12 mouse cellular contexts compared by ENCODE assay signal in genomic region chr6:108503651-108504050, GRCm38 (mm10).
DNase-seq lines count a peak whose midpoint lies in the region; ATAC-seq and TF ChIP-seq lines count a peak whose summit lies in the region.
"Had no signal": no experiment of that assay in that cellular context is flagged by ENCODE, and none has a peak within 500 bp of the region (broad histone marks: within the 10 kb centered on the region; RNA-seq: fewer than 3 reads in every experiment).

No protein-coding gene starts in this region.

- H3K36me3 ChIP-seq in liver, postnatal 0 days (replicated peaks; ENCODE audit: insufficient read depth, low read length), result peaks cover 11% of the 10 kb centered on the region; the same call in 1 of the 2 replicates
- H3K36me3 ChIP-seq: hindbrain, embryonic 15.5 days; neural tube, embryonic 12.5 days had no signal

- no peak for TF ChIP-seq CTCF in liver, postnatal 0 days (IDR thresholded peaks at IDR 0.05; ENCODE audit: low read depth)

- TF ChIP-seq EP300 in liver, postnatal 0 days (IDR thresholded peaks at IDR 0.05; ENCODE audit: low read depth), result peak; percentile 26; the same call in 1 of the 2 replicates

- ATAC-seq in liver, postnatal 0 days, result peak; percentile 64
- peak; percentile 88 for ATAC-seq in neutrophil, adult 5-6 weeks (ENCODE audit: extremely low read depth, insufficient number of reproducible peaks, low FRiP score, poor library complexity, severe bottlenecking)

- 58% methylated on average over 5 of the region's 5 CpGs for WGBS in liver, postnatal 0 days (ENCODE audit: insufficient replicate concordance)

- H3K9ac ChIP-seq in liver, postnatal 0 days (replicated peaks), result no peak overlapping the region
- H3K9ac ChIP-seq: hindbrain, embryonic 15.5 days; neural tube, embryonic 12.5 days had no signal

- no peaks in the 10 kb centered on the region for H3K27me3 ChIP-seq in liver, postnatal 0 days (ENCODE audit: insufficient read depth, low read length)
- H3K27me3 ChIP-seq: hindbrain, embryonic 15.5 days; neural tube, embryonic 12.5 days had no signal

- H3K4me3 ChIP-seq in liver, postnatal 0 days (ENCODE audit: low read depth, low read length), result no peak overlapping the region
- H3K4me3 ChIP-seq: hindbrain, embryonic 15.5 days; neural tube, embryonic 12.5 days had no signal

- H3K27ac ChIP-seq in liver, postnatal 0 days (ENCODE audit: low read depth), result peak overlapping the region; percentile 73
- H3K27ac ChIP-seq: hindbrain, embryonic 15.5 days; kidney, postnatal 0 days; neural tube, embryonic 12.5 days had no signal

- no peaks in the 10 kb centered on the region for H3K9me3 ChIP-seq in liver, postnatal 0 days (ENCODE audit: low read length)
- H3K9me3 ChIP-seq: hindbrain, embryonic 15.5 days; neural tube, embryonic 12.5 days had no signal

- no peak overlapping the region for H3K4me2 ChIP-seq in liver, postnatal 0 days (ENCODE audit: low read depth, low read length)
- H3K4me2 ChIP-seq: hindbrain, embryonic 15.5 days; neural tube, embryonic 12.5 days had no signal

- DNase-seq in CD4-positive, CD25-positive, alpha-beta regulatory T cell, adult 2 months (ENCODE audit: low read depth, low spot score), result peak; percentile 68
- DNase-seq in T-cell, adult 2 months (ENCODE audit: low spot score), result peak; percentile 81
- DNase-seq in liver, postnatal 0 days, result peak; percentile 44
- no peak for DNase-seq in kidney, adult 9 months
- DNase-seq in ovary, postnatal 14 days (ENCODE audit: low spot score), result no peak
- no peak for DNase-seq in left cerebral cortex, adult 9 months (ENCODE audit: low spot score in 2 of 2)
- DNase-seq: adrenal gland, postnatal 25 days; right cerebral cortex, adult 18-20 months had no signal

- H3K4me1 ChIP-seq in liver, postnatal 0 days (ENCODE audit: insufficient read depth), result peaks cover 15% of the 10 kb centered on the region
- H3K4me1 ChIP-seq: hindbrain, embryonic 15.5 days; neural tube, embryonic 12.5 days had no signal

Comparison
In these comparisons a context has a peak if more than half of its experiments do, and no peak if none do; other contexts are left out.
1. DNase-seq: peak in CD4-positive, CD25-positive, alpha-beta regulatory T cell, adult 2 months (single experiment), T-cell, adult 2 months (single experiment) and liver, postnatal 0 days (single experiment); none in kidney, adult 9 months (single experiment), ovary, postnatal 14 days (single experiment) and left cerebral cortex, adult 9 months (0 of 2).